Mouse (Mus musculus) erythroblast, embryonic 14.5 days (primary cell): ENCODE results near the gene Magi2.

Source experiments
- GATA1 ChIP-seq: IDR thresholded peaks from 2 replicates; pipeline ENCODE4 v1.6.1; 2012; ENCODE audit warnings: low read length, inconsistent platforms, mixed read lengths
- TAL1 ChIP-seq: IDR thresholded peaks from 3 replicates; pipeline ENCODE4 v1.6.1; 2012; ENCODE audit warnings: low read length, inconsistent platforms, mixed read lengths

DNA sequence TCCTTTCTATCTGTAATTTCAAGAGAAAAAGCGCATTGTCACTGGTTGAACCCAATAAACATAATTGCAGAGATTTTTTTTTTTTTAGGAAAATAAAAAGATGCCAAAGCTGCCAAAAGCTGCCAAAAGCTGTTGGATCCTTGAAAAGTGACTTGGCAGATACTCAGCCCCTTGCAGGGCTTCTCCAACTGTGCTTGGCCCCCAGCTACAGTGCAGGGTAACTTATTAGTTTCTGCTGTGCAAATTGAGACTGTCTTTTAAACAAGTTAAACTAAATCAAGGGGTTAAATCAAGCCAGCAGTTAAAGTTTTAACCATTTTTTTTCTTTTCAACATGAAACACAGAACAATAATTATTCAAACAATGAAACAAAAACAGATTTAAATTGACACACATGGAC, 407.1 kb downstream of the Magi2 start:
- TF ChIP-seq GATA1, result no peak
- TF ChIP-seq TAL1, result no peak
